Mouse (Mus musculus): ENCODE data around the gene Thumpd3.

DNA sequence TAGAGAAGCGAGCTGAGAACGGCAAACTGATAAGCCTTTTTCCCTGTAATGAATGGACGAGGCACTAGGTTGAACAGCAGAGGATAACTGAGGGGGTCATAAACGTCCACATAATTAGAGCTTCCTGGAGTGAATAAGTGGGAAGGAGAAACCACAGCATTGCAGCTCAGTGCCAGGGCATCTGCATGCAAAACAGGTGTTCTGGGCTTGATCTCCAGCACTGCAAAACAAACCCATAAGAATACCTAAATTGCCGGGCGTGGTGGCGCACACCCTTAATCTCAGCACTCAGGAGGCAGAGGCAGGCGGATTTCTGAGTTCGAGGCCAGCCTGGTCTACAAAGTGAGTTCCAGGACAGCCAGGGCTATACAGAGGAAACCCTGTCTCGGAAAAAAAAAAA lies 17.3 kb downstream of the Thumpd3 start:
- no peak for TF ChIP-seq CTCF (IDR thresholded peaks at IDR 0.05; ENCODE audit: borderline replicate concordance, insufficient read depth, low read length)
- no peak for TF ChIP-seq POLR2A (IDR thresholded peaks at IDR 0.05; ENCODE audit: low read depth, low read length)

All from embryonic fibroblast, embryonic 13.5 days (primary cell).